Mouse (Mus musculus): ENCODE data around the gene Taldo1.

Gene Taldo1

GRCm38 (mm10) chr7:141420030-141420702 lies 28.2 kb downstream of the Taldo1 start:
- no peak for DNase-seq (ENCODE audit: low spot score in 2 of 2)

GRCm38 (mm10) chr7:141423811-141424210 lies 31.8 kb downstream of the Taldo1 start:
- DNase-seq (ENCODE audit: low spot score in 2 of 2), result no peak

GRCm38 (mm10) chr7:141426948-141427730 lies 35.1 kb downstream of the Taldo1 start:
- no peak for DNase-seq (ENCODE audit: low spot score in 2 of 2)

GRCm38 (mm10) chr7:141428701-141429100 lies 36.7 kb downstream of the Taldo1 start:
- DNase-seq (ENCODE audit: low spot score in 2 of 2), result no peak

GRCm38 (mm10) chr7:141429310-141429709 lies 37.3 kb downstream of the Taldo1 start, which contains the start of gene Cend1:
TSS of gene Cend1 (minus strand) at chr7:141429491.
- DNase-seq (ENCODE audit: low spot score in 2 of 2), result no peak

- no peak for DNase-seq (ENCODE audit: low spot score in 2 of 2)
Observed at GRCm38 (mm10) chr7:141429840-141430584, 38.0 kb downstream of the Taldo1 start.

- DNase-seq (ENCODE audit: low spot score in 2 of 2), result no peak
Observed at GRCm38 (mm10) chr7:141430585-141431240, 38.7 kb downstream of the Taldo1 start.

GRCm38 (mm10) chr7:141431434-141432185 lies 39.6 kb downstream of the Taldo1 start:
- DNase-seq (ENCODE audit: low spot score in 2 of 2), result no peak

- DNase-seq (ENCODE audit: low spot score in 2 of 2), result no peak
Observed at GRCm38 (mm10) chr7:141432186-141432611, 40.2 kb downstream of the Taldo1 start.

GRCm38 (mm10) chr7:141432741-141433516 lies 40.9 kb downstream of the Taldo1 start:
- DNase-seq (ENCODE audit: low spot score in 2 of 2), result peak in 1 of 2 experiments; percentile 83

GRCm38 (mm10) chr7:141433517-141434400 lies 41.8 kb downstream of the Taldo1 start:
- DNase-seq (ENCODE audit: low spot score in 2 of 2), result no peak

- DNase-seq (ENCODE audit: low spot score in 2 of 2), result no peak
Observed at GRCm38 (mm10) chr7:141434464-141434863, 42.5 kb downstream of the Taldo1 start.

GRCm38 (mm10) chr7:141435129-141435855 lies 43.3 kb downstream of the Taldo1 start:
- no peak for DNase-seq (ENCODE audit: low spot score in 2 of 2)

GRCm38 (mm10) chr7:141435856-141436522 lies 44.0 kb downstream of the Taldo1 start:
- DNase-seq (ENCODE audit: low spot score in 2 of 2), result no peak

GRCm38 (mm10) chr7:141436523-141436892 lies 44.5 kb downstream of the Taldo1 start:
- DNase-seq (ENCODE audit: low spot score in 2 of 2), result no peak

GRCm38 (mm10) chr7:141437178-141438120 lies 45.5 kb downstream of the Taldo1 start, which contains the start of gene Slc25a22:
TSS of gene Slc25a22 (minus strand) at chr7:141437892.
- DNase-seq (ENCODE audit: low spot score in 2 of 2), result peak; percentile 78 to 81
